Mouse (Mus musculus): ENCODE measurements around the gene Rbfox1.

DNA sequence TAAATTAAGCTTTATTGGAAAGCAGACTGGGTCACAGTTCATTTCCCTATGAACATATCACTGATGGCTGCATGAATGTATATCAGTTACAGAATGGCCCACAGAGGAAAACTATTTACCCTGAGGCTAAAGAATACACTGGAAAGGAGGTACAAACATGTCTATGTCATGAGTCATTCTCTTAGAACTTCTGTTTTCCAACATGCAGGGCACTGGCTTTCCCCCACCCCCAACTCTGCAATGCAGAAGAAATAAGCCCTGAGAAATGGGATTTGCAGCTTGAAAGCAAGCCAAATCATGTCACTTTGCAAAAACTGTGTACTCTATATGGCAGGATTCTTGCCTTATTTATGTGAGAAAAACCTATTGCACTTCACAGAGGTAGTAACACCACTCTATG lies 1380.6 kb downstream of the Rbfox1 start:
- TF ChIP-seq CTCF (IDR thresholded peaks at IDR 0.05) (no peak), POLR2A (IDR thresholded peaks at IDR 0.05; ENCODE audit: insufficient read depth, low read depth, low read length) (no peak), EP300 (IDR thresholded peaks at IDR 0.05; ENCODE audit: insufficient read depth, low read depth, low read length) (no peak)
